Mouse (Mus musculus): ENCODE data around the gene Gabrg3.

Gabrg3 gene

DNA sequence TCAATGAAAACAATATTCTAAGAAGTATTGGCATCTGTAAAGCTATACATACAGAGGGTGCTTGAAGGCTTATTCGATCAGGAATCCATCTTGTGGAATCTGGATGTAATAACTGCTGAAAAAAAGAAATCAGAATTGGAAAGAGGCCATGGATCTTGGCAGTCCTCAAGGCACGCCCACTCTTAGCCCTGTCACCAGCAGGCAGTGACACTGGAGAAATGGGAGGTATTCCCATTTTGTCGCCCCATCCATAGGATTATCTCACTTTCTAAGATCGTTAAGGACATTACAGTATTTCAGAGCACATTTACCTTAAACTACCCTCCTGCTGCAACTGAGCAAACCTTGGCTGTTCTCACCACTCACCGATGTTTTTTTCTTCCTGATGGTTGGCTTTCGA is 657.8 kb downstream of the Gabrg3 start:
- no peak for DNase-seq (ENCODE audit: low read depth, low spot score)
